Mouse (Mus musculus) hindbrain, embryonic 10.5 days (tissue): ENCODE measurements around the gene Caskin2. TPM values are rescaled to one million over a fixed set of nuclear protein-coding genes. Genes with fewer than 3 reads are reported as not detected.

Experiments
- DNase-seq: peaks from one replicate; pipeline ENCODE4 v3.0.0-alpha.2; 2017; ENCODE audit warnings: low spot score
- H3K27ac ChIP-seq: fragments of 300-500 bp; sonication (generic); 2 replicates; pipeline ENCODE4 v1.5.1; 2016; ENCODE audit warnings: mild to moderate bottlenecking, moderate library complexity
- H3K27me3 ChIP-seq: fragments of 300-500 bp; sonication (generic); 2 replicates; pipeline ENCODE4 v1.6.1; 2016; ENCODE audit warnings: mild to moderate bottlenecking; ENCODE audit not compliant: poor library complexity, insufficient read depth, severe bottlenecking
- H3K36me3 ChIP-seq: fragments of 300-500 bp; sonication (generic); 2 replicates; pipeline ENCODE4 v1.6.1; 2016; ENCODE audit warnings: mild to moderate bottlenecking, moderate library complexity
- H3K4me1 ChIP-seq: fragments of 300-500 bp; sonication (generic); replicated peaks from 2 replicates; pipeline ENCODE4 v1.6.1; 2016; ENCODE audit warnings: mild to moderate bottlenecking
- H3K4me3 ChIP-seq: fragments of 300-500 bp; sonication (generic); 2 replicates; pipeline ENCODE4 v1.5.1; 2016; ENCODE audit warnings: mild to moderate bottlenecking, moderate library complexity
- H3K9me3 ChIP-seq: fragments of 300-500 bp; sonication (generic); 2 replicates; pipeline ENCODE4 v1.6.1; 2016; ENCODE audit warnings: mild to moderate bottlenecking, moderate library complexity
- WGBS: fragments of 180-500 bp; shearing (Covaris S2); methylation state at CpG from one replicate; pipeline ENCODE4 v1.1.7; 2016; 5-methylcytosine and 5-hydroxymethylcytosine counted together
- polyA plus RNA-seq: library from polyadenylated mRNA; unstranded; fragments of >200 nt; fragmentation: Nextera tagmentation; extraction: Ambion mirVana; gene quantifications from 2 replicates; pipeline ENCODE4 v1.2.1, GENCODE M21; 2016

Caskin2 gene
- polyA plus RNA-seq, 1 experiment from 2014 or later: 21.5 TPM

GRCm38 (mm10) chr11:115841044-115841443 is 27.6 kb upstream of the Caskin2 start:
- WGBS: 85% methylated on average over 6 of the region's 6 CpGs

GRCm38 (mm10) chr11:115839732-115840131 is 26.3 kb upstream of the Caskin2 start:
- Histone ChIP-seq H3K9me3 (no peaks in the 10 kb centered on the region), H3K27ac (peak overlapping the region; percentile 68), H3K4me3 (no peak overlapping the region), H3K27me3 (peaks cover 28% of the 10 kb centered on the region), H3K4me1 (peaks cover 73% of the 10 kb centered on the region), H3K36me3 (no peaks in the 10 kb centered on the region)
- whole genome bisulfite sequencing: 68% methylated on average over 3 of the region's 3 CpGs
- DNase-seq: no peak

More at GRCm38 (mm10) chr11:115841044-115841443, 27.6 kb upstream of the Caskin2 start:
- no peak overlapping the region for H3K4me3 ChIP-seq
- peaks cover 62% of the 10 kb centered on the region for H3K4me1 ChIP-seq
- H3K27ac ChIP-seq: no peak overlapping the region
- peaks cover 11% of the 10 kb centered on the region for H3K36me3 ChIP-seq
- peaks cover 16% of the 10 kb centered on the region for H3K27me3 ChIP-seq
- peaks cover 5% of the 10 kb centered on the region; the same call in 1 of the 2 replicates for H3K9me3 ChIP-seq
- DNase-seq: no peak

GRCm38 (mm10) chr11:115838895-115839311 is 25.5 kb upstream of the Caskin2 start:
- no peak overlapping the region for H3K4me3 ChIP-seq
- peaks cover 72% of the 10 kb centered on the region for H3K4me1 ChIP-seq
- H3K9me3 ChIP-seq: no peaks in the 10 kb centered on the region
- peaks cover 36% of the 10 kb centered on the region for H3K27me3 ChIP-seq
- no peak for DNase-seq
- H3K36me3 ChIP-seq: no peaks in the 10 kb centered on the region
- 46% methylated on average over 4 of the region's 4 CpGs for WGBS
- peak overlapping the region; percentile 50; the same call in 1 of the 2 replicates for H3K27ac ChIP-seq

- H3K36me3 ChIP-seq: no peaks in the 10 kb centered on the region
- peaks cover 73% of the 10 kb centered on the region for H3K4me1 ChIP-seq
- 95% methylated on average over 22 of the region's 22 CpGs for WGBS
- peak overlapping the region; percentile 12; the same call in 1 of the 2 replicates for H3K27ac ChIP-seq
- DNase-seq: no peak
- H3K27me3 ChIP-seq: peaks cover 41% of the 10 kb centered on the region
- no peaks in the 10 kb centered on the region for H3K9me3 ChIP-seq
- H3K4me3 ChIP-seq: no peak overlapping the region
Observed at GRCm38 (mm10) chr11:115837606-115838345, 24.3 kb upstream of the Caskin2 start.

GRCm38 (mm10) chr11:115836656-115837395 is 23.4 kb upstream of the Caskin2 start:
- no peaks in the 10 kb centered on the region for H3K36me3 ChIP-seq
- DNase-seq: no peak
- WGBS: 41% methylated on average over 11 of the region's 11 CpGs
- H3K4me1 ChIP-seq: peaks cover 73% of the 10 kb centered on the region
- H3K27me3 ChIP-seq: peaks cover 51% of the 10 kb centered on the region
- no peak overlapping the region for H3K4me3 ChIP-seq
- 0 out of 2 replicates have a peak overlapping the region, but pooled peaks have one; percentile 12 for H3K27ac ChIP-seq
- no peaks in the 10 kb centered on the region for H3K9me3 ChIP-seq

- no peak overlapping the region for H3K4me3 ChIP-seq
- peaks cover 85% of the 10 kb centered on the region for H3K4me1 ChIP-seq
- no peaks in the 10 kb centered on the region for H3K36me3 ChIP-seq
- no peak for DNase-seq
- peak overlapping the region; percentile 85 for H3K27ac ChIP-seq
- peaks cover 73% of the 10 kb centered on the region for H3K27me3 ChIP-seq
- no peaks in the 10 kb centered on the region for H3K9me3 ChIP-seq
- WGBS: 65% methylated on average over 6 of the region's 6 CpGs
Observed at GRCm38 (mm10) chr11:115834033-115834432, 20.6 kb upstream of the Caskin2 start.

- Histone ChIP-seq H3K4me1 (peaks cover 88% of the 10 kb centered on the region), H3K4me3 (peak overlapping the region; percentile 20), H3K27ac (peak overlapping the region; percentile 85), H3K27me3 (peaks cover 80% of the 10 kb centered on the region), H3K9me3 (no peaks in the 10 kb centered on the region), H3K36me3 (no peaks in the 10 kb centered on the region)
- no peak for DNase-seq
- 21% methylated on average over 8 of the region's 8 CpGs for WGBS
Observed at GRCm38 (mm10) chr11:115833021-115833513, 19.6 kb upstream of the Caskin2 start.

GRCm38 (mm10) chr11:115832523-115832922 is 19.1 kb upstream of the Caskin2 start:
- Histone ChIP-seq H3K4me1 (peaks cover 88% of the 10 kb centered on the region), H3K36me3 (no peaks in the 10 kb centered on the region), H3K4me3 (peak overlapping the region; percentile 16), H3K9me3 (no peaks in the 10 kb centered on the region), H3K27ac (peak overlapping the region; percentile 85), H3K27me3 (peaks cover 83% of the 10 kb centered on the region)
- 4% methylated on average over 8 of the region's 8 CpGs for WGBS
- peak; percentile 54 for DNase-seq

GRCm38 (mm10) chr11:115832064-115832463 is 18.6 kb upstream of the Caskin2 start:
- no peaks in the 10 kb centered on the region for H3K9me3 ChIP-seq
- peaks cover 87% of the 10 kb centered on the region for H3K27me3 ChIP-seq
- H3K4me3 ChIP-seq: peak overlapping the region; percentile 16
- peaks cover 89% of the 10 kb centered on the region for H3K4me1 ChIP-seq
- H3K36me3 ChIP-seq: no peaks in the 10 kb centered on the region
- no peak for DNase-seq
- WGBS: 61% methylated on average over 6 of the region's 6 CpGs
- peak overlapping the region; percentile 85 for H3K27ac ChIP-seq

- Histone ChIP-seq H3K27ac (peak overlapping the region; percentile 85), H3K27me3 (peaks cover 92% of the 10 kb centered on the region), H3K4me3 (peak overlapping the region; percentile 10; the same call in 1 of the 2 replicates), H3K4me1 (peaks cover 87% of the 10 kb centered on the region), H3K36me3 (no peaks in the 10 kb centered on the region), H3K9me3 (no peaks in the 10 kb centered on the region)
- DNase-seq: no peak
- 38% methylated on average over 3 of the region's 3 CpGs for WGBS
Observed at GRCm38 (mm10) chr11:115831518-115831917, 18.1 kb upstream of the Caskin2 start.

GRCm38 (mm10) chr11:115830550-115831325 is 17.3 kb upstream of the Caskin2 start:
- DNase-seq: no peak
- peak overlapping the region; percentile 10 for H3K4me3 ChIP-seq
- 17% methylated on average over 25 of the region's 25 CpGs for WGBS
- H3K4me1 ChIP-seq: peaks cover 79% of the 10 kb centered on the region
- peaks cover 92% of the 10 kb centered on the region for H3K27me3 ChIP-seq
- H3K9me3 ChIP-seq: no peaks in the 10 kb centered on the region
- H3K27ac ChIP-seq: peak overlapping the region; percentile 85
- no peaks in the 10 kb centered on the region for H3K36me3 ChIP-seq

GRCm38 (mm10) chr11:115829036-115829435 is 15.6 kb upstream of the Caskin2 start:
- Histone ChIP-seq H3K9me3 (no peaks in the 10 kb centered on the region), H3K27ac (no peak overlapping the region), H3K27me3 (peaks cover 94% of the 10 kb centered on the region), H3K4me1 (peaks cover 70% of the 10 kb centered on the region), H3K4me3 (no peak overlapping the region), H3K36me3 (no peaks in the 10 kb centered on the region)
- DNase-seq: no peak
- 63% methylated on average over 4 of the region's 4 CpGs for WGBS
